Mouse (Mus musculus) erythroblast, embryonic 14.5 days (primary cell): ENCODE data around the gene Pla2g4f. TPM values are rescaled to one million over a fixed set of nuclear protein-coding genes. Genes with fewer than 3 reads are reported as not detected.

Experiments used
- H3K27me3 ChIP-seq: 2 replicates; pipeline ENCODE4 v1.6.1; 2012; ENCODE audit warnings: inconsistent platforms; ENCODE audit not compliant: control insufficient read depth
- H3K36me3 ChIP-seq: 2 replicates; pipeline ENCODE4 v1.6.1; 2012; ENCODE audit warnings: mild to moderate bottlenecking, inconsistent platforms; ENCODE audit not compliant: control insufficient read depth
- H3K4me1 ChIP-seq: 2 replicates; pipeline ENCODE4 v1.6.1; 2012; ENCODE audit warnings: inconsistent platforms; ENCODE audit not compliant: control insufficient read depth
- H3K4me3 ChIP-seq: replicated peaks from 2 replicates; pipeline ENCODE3; 2012; ENCODE audit warnings: moderate library complexity, mild to moderate bottlenecking, inconsistent platforms
- H3K9me3 ChIP-seq: 2 replicates; pipeline ENCODE4 v1.6.1; 2012; ENCODE audit warnings: low read length, inconsistent platforms, mixed read lengths; ENCODE audit not compliant: control insufficient read depth
- GATA1 ChIP-seq: IDR thresholded peaks from 2 replicates; pipeline ENCODE4 v1.6.1; 2012; ENCODE audit warnings: low read length, inconsistent platforms, mixed read lengths
- TAL1 ChIP-seq: IDR thresholded peaks from 3 replicates; pipeline ENCODE4 v1.6.1; 2012; ENCODE audit warnings: low read length, inconsistent platforms, mixed read lengths
- polyA plus RNA-seq: library from polyadenylated mRNA; stranded (reverse); fragments of >175 nt; gene quantifications from 2 replicates; pipeline ENCODE4 v1.2.3, GENCODE M21; 2012

Gene Pla2g4f
- polyA plus RNA-seq, 1 experiment: not detected

DNA sequence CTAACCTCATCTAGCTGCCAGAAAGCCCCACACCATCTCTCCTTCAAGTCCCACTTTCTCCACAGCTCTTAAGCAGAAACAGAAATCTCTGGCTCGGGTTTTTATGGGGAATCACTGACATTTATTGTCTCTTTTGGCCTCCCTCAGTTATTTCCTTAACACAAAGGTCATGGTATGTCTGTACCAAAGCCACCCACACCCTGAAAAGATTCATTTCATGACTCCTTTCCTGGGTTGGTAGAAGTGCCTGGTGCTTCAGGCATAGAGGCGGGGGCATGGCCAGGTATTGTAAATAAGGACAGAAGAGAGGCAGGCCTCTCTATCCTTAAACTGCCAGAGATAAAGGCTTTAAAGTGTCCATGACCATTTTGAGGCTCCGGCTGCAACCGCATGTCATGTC lies 522 bp upstream of the Pla2g4f start:
- no peak overlapping the region for H3K4me3 ChIP-seq
- H3K36me3 ChIP-seq: peaks cover 32% of the 10 kb centered on the region
- H3K4me1 ChIP-seq: peaks cover 2% of the 10 kb centered on the region; the same call in 1 of the 2 replicates
- TF ChIP-seq TAL1: no peak
- no peaks in the 10 kb centered on the region for H3K9me3 ChIP-seq
- H3K27me3 ChIP-seq: no peaks in the 10 kb centered on the region

DNA sequence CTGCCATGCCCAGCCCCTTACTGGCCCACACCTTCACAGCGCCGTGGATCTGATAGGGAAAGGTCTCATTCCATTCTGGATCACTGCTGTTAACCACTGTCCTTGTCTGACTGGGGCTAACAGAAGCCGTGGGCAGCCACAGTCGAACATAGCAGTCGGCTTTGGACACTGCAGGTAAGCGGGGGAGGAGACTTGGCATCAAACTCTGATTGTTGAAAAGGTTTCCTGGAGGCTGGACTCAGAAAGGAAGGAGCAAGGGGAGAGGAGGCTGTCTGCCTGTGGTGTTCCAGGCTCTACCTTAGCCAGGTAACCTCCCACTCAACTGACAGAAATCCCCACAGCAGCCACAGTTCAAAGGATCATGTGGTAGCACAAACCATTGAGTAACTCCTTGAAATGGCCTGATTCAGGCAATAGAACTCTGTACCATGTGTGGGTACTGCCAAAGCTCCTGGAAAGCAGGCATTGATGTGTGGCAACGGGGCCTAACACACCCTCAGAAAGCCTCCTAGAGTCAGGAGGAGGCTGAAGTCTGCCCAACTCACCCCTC lies 1.6 kb downstream of the Pla2g4f start:
- H3K4me1 ChIP-seq: peaks cover 2% of the 10 kb centered on the region; the same call in 1 of the 2 replicates
- H3K9me3 ChIP-seq: no peaks in the 10 kb centered on the region
- H3K36me3 ChIP-seq: peaks cover 11% of the 10 kb centered on the region
- TF ChIP-seq GATA1: no peak
- TF ChIP-seq TAL1: no peak
- no peaks in the 10 kb centered on the region for H3K27me3 ChIP-seq
- H3K4me3 ChIP-seq: no peak overlapping the region

DNA sequence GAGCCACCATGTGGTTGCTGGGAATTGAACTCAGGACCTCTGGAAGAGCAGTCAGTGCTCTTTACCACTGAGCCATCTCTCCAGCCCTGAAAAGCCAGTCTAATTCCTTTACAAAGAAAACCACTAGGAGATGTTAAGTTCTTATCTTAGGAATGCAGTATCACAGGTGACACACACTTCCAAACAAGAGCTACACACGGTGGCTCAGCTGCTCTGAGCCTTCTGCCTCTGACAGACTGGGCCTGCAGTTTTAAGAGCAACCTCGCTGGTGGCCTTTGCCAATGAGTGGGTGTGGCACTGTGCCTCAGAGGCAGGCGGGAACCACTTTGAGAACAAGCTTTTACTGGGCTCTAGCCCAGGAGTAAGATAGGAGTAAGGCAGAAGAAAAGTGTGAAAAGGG lies 9.9 kb downstream of the Pla2g4f start:
- Histone ChIP-seq H3K4me3 (no peak overlapping the region), H3K4me1 (no peaks in the 10 kb centered on the region), H3K27me3 (no peaks in the 10 kb centered on the region), H3K36me3 (no peaks in the 10 kb centered on the region), H3K9me3 (no peaks in the 10 kb centered on the region)
- no peak for TF ChIP-seq TAL1
- no peak for TF ChIP-seq GATA1

DNA sequence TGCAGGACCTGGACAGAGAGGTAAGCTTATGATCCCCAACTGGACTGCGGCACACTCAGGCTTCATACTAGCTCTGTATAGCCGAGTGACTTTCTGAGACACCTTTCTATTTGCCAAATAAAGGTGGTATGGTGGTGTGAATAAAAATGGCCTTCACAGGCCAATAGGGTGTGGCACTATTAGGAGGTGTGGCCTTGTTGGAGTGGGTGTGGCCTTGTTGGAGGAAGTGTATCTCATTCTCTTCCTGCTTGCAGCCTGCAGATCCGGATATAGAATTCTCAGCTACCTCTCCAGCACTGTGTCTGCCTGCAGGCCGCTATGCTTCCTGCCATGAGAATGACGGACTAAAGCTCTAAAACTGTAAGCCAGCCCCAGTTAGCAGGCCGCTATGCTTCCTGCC lies 12.9 kb downstream of the Pla2g4f start:
- Histone ChIP-seq H3K4me1 (no peaks in the 10 kb centered on the region), H3K27me3 (no peaks in the 10 kb centered on the region), H3K4me3 (no peak overlapping the region), H3K36me3 (no peaks in the 10 kb centered on the region), H3K9me3 (peaks cover 2% of the 10 kb centered on the region; the same call in 1 of the 2 replicates)
- no peak for TF ChIP-seq TAL1
- TF ChIP-seq GATA1: no peak

DNA sequence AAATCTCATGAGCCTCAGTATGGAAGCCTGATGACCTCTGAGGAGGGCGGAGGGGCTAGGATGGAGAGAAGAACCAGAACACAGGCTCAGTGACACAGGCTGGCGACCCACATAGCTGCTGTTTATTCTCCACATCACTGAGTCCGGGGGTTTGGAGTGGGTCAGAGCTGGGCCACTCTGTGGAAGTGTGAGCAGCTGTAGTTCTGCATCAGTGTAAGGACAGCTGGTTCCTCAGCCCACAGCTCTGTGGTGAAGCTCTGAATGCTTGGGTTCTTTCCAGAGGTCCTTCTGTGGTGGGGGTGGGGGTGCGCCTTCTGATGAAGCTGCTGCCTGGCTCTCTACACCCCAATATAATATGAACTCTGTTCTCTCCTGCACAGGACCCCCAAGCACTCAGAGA lies 14.1 kb downstream of the Pla2g4f start:
- TF ChIP-seq GATA1: no peak
- TF ChIP-seq TAL1: no peak
- no peaks in the 10 kb centered on the region for H3K27me3 ChIP-seq
- no peak overlapping the region for H3K4me3 ChIP-seq
- no peaks in the 10 kb centered on the region for H3K4me1 ChIP-seq
- no peaks in the 10 kb centered on the region for H3K36me3 ChIP-seq
- peaks cover 2% of the 10 kb centered on the region; the same call in 1 of the 2 replicates for H3K9me3 ChIP-seq

DNA sequence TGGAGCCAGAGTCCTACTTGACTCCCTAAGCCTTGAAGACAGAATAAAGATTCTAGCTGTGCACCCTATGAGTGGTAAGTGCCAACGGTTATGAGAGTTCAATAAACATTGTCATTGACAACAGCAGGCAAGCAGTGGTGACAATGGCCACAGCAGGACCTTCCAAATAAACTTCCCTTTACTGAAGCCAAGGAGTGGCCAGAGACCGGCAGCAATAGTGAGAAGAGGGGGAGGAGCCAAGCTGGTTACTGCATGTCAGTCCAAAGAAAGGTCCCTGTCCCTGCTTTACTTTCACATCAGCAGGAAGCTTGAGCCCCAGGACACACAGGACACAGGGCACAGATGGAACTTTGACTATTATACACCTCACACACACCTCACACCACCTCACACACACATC lies 17.8 kb downstream of the Pla2g4f start:
- Histone ChIP-seq H3K27me3 (no peaks in the 10 kb centered on the region), H3K36me3 (no peaks in the 10 kb centered on the region), H3K9me3 (peaks cover 2% of the 10 kb centered on the region; the same call in 1 of the 2 replicates), H3K4me3 (no peak overlapping the region), H3K4me1 (no peaks in the 10 kb centered on the region)
- TF ChIP-seq GATA1: no peak
- no peak for TF ChIP-seq TAL1

DNA sequence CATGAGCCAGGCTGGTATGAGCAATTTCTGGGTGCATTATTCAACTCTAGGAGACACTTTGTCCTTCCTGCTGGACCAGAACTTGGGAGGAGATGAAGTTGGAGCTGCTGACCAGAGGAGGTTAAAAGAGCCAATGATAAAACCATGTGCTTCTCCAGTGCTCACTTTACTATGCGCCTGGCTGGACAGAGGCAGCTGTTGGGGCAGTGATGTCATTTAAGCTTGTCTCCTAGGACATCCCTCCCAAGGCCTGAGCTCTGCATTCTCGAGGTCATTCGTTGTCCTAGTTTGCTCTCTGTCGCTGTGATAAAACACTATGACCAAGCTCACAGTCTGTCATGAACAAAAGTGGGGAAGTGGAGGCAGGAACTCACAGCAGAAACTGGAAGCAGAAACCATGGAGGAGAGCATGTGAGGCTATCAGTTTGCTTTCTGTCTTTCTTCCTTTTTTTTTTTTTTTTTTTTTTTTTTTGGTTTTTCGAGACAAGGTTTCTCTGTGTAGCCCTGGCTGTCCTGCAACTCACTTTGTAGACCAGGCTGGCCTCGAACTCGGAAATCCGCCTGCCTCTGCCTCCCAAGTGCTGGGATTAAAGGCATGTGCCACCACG lies 22.4 kb downstream of the Pla2g4f start:
- H3K36me3 ChIP-seq: no peaks in the 10 kb centered on the region
- no peak for TF ChIP-seq TAL1
- no peak for TF ChIP-seq GATA1

DNA sequence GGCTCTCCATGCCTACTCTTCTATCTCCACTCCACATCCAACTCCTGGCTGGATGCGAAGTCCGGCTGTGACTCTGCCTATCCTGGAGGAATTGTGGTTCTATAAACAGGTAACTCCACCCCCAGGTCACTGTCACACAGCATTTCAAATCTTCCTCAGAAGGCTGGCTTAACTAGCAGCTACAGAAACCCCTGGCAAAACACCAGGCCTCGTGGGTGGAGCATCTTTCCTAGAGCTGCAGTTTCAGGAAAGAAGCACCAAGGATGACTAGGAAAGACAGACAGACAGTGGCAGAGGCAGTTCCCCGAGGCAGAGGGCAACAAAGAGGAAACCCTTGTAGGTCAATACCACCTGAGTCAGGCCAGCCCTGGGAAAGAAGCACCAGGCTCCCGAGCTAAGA lies 25.0 kb downstream of the Pla2g4f start, which contains the start of gene Pla2g4d:
Gene Pla2g4d (minus strand): TSS at position 203 of the 400 bp plus-strand sequence.
- no peaks in the 10 kb centered on the region for H3K9me3 ChIP-seq
- H3K4me3 ChIP-seq: no peak within 1 kb of the TSS
- TF ChIP-seq GATA1 (no peak), TAL1 (no peak)
- no peaks in the 10 kb centered on the region for H3K27me3 ChIP-seq
- H3K4me1 ChIP-seq: no peaks in the 10 kb centered on the region
- H3K36me3 ChIP-seq: no peaks in the 10 kb centered on the region

More for the DNA sequence above, 22.4 kb downstream of the Pla2g4f start:
- H3K27me3 ChIP-seq: no peaks in the 10 kb centered on the region
- no peak overlapping the region for H3K4me3 ChIP-seq
- no peaks in the 10 kb centered on the region for H3K4me1 ChIP-seq
- H3K9me3 ChIP-seq: no peaks in the 10 kb centered on the region

DNA sequence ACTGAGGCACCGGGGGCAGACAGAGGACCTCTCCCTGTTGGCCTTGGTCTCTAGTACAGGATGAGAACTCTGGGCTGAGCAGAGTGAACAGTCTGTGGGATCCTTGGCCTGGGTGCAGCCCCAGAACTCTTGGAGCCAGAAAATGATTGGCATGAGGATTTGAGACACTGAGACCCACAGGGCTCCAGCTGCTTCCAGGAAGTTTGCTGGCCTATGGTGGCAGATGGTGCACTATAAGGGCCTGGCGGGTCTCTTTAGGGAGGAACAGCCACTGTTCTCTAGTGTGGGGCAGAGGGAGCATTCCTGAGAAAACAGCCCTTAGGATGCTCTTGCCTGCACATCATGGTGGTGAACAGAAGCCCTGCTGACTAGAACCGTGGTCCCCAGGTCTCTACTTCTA lies 25.6 kb downstream of the Pla2g4f start:
- TF ChIP-seq GATA1 (no peak), TAL1 (no peak)
- Histone ChIP-seq H3K27me3 (no peaks in the 10 kb centered on the region), H3K4me3 (no peak overlapping the region)

More for the DNA sequence above, 25.6 kb downstream of the Pla2g4f start:
- no peaks in the 10 kb centered on the region for H3K4me1 ChIP-seq
- no peaks in the 10 kb centered on the region for H3K9me3 ChIP-seq
- H3K36me3 ChIP-seq: no peaks in the 10 kb centered on the region
